Mouse (Mus musculus) thymus, adult 2 months (tissue): ENCODE measurements around the gene Rnf222. TPM values are rescaled to one million over a fixed set of nuclear protein-coding genes. Genes with fewer than 3 reads are reported as not detected.

Experiments used
- DNase-seq: peaks from one replicate; pipeline ENCODE4 v3.0.0; 2021
- H3K27ac ChIP-seq: fragments of 200-500 bp; 2 replicates; pipeline ENCODE4 v1.5.1; 2012; ENCODE audit warnings: low read length, control low read depth; ENCODE audit not compliant: control insufficient read depth, insufficient read depth
- H3K27me3 ChIP-seq: fragments of 200-500 bp; 2 replicates; pipeline ENCODE4 v1.6.1; 2012; ENCODE audit warnings: mild to moderate bottlenecking, low read length, moderate library complexity, mixed read lengths; ENCODE audit not compliant: control insufficient read depth, insufficient read depth
- H3K36me3 ChIP-seq: fragments of 200-500 bp; 2 replicates; pipeline ENCODE4 v1.6.1; 2012; ENCODE audit warnings: mild to moderate bottlenecking, low read length, moderate library complexity; ENCODE audit not compliant: control insufficient read depth, insufficient read depth
- H3K4me1 ChIP-seq: fragments of 200-500 bp; replicated peaks from 2 replicates; pipeline ENCODE4 v1.6.1; 2012; ENCODE audit warnings: low read length; ENCODE audit not compliant: control insufficient read depth, insufficient read depth
- H3K4me3 ChIP-seq: fragments of 200-500 bp; 2 replicates; pipeline ENCODE4 v1.5.1; 2012; ENCODE audit warnings: mild to moderate bottlenecking, low read length, control low read depth, moderate library complexity; ENCODE audit not compliant: control insufficient read depth, insufficient read depth
- CTCF ChIP-seq: fragments of 200-500 bp; IDR thresholded peaks from 2 replicates; pipeline ENCODE4 v1.5.1; 2012; ENCODE audit warnings: mild to moderate bottlenecking, control low read depth, low read length, moderate library complexity, borderline replicate concordance; ENCODE audit not compliant: control insufficient read depth, poor library complexity, insufficient read depth; ENCODE audit errors: extremely low read depth
- POLR2A ChIP-seq: fragments of 200-500 bp; IDR thresholded peaks from 2 replicates; pipeline ENCODE4 v1.6.1; 2012; ENCODE audit warnings: mild to moderate bottlenecking, low read length, control low read depth, moderate library complexity; ENCODE audit not compliant: control insufficient read depth, poor library complexity, insufficient read depth; ENCODE audit errors: extremely low read depth
- WGBS: fragments of 180-500 bp; shearing (Covaris S2); methylation state at CpG from one replicate; pipeline ENCODE4 v1.1.7; 2018; 5-methylcytosine and 5-hydroxymethylcytosine counted together
- polyA plus RNA-seq: library from polyadenylated mRNA; depleted of rRNA; stranded (reverse); fragments of >200 nt; gene quantifications from 2 replicates; pipeline ENCODE4 v1.2.3, GENCODE M21; 2012

The Rnf222 gene
- polyA plus RNA-seq, 1 experiment: 0.04 TPM

GRCm38 (mm10) chr11:68886091-68886490, 2.3 kb upstream of the Rnf222 start:
- no peak overlapping the region for H3K27ac ChIP-seq
- no peaks in the 10 kb centered on the region for H3K27me3 ChIP-seq
- H3K36me3 ChIP-seq: no peaks in the 10 kb centered on the region
- DNase-seq: no peak
- H3K4me3 ChIP-seq: no peak overlapping the region
- TF ChIP-seq POLR2A (no peak), CTCF (no peak)
- H3K4me1 ChIP-seq: no peaks in the 10 kb centered on the region
- 93% methylated on average over 5 of the region's 5 CpGs for WGBS

- 76% methylated on average over 2 of the region's 2 CpGs for WGBS
- Histone ChIP-seq H3K4me1 (peaks cover 2% of the 10 kb centered on the region; the same call in 1 of the 2 replicates), H3K4me3 (no peak overlapping the region), H3K27me3 (no peaks in the 10 kb centered on the region), H3K27ac (no peak overlapping the region), H3K36me3 (no peaks in the 10 kb centered on the region)
- DNase-seq: no peak
- TF ChIP-seq POLR2A (no peak), CTCF (no peak)
Measured at GRCm38 (mm10) chr11:68888653-68889052, 300 bp downstream of the Rnf222 start.

- Histone ChIP-seq H3K4me1 (peaks cover 13% of the 10 kb centered on the region), H3K27ac (no peak overlapping the region), H3K36me3 (no peaks in the 10 kb centered on the region), H3K27me3 (no peaks in the 10 kb centered on the region), H3K4me3 (no peak overlapping the region)
- TF ChIP-seq CTCF: no peak
- no peak for TF ChIP-seq POLR2A
- DNase-seq: no peak
- WGBS: 4% methylated on average over 2 of the region's 2 CpGs
Measured at GRCm38 (mm10) chr11:68890625-68891024, 2.3 kb downstream of the Rnf222 start.

GRCm38 (mm10) chr11:68891823-68892222, 3.5 kb downstream of the Rnf222 start:
- no peak overlapping the region for H3K27ac ChIP-seq
- TF ChIP-seq POLR2A: no peak
- TF ChIP-seq CTCF: no peak
- H3K36me3 ChIP-seq: no peaks in the 10 kb centered on the region
- no peaks in the 10 kb centered on the region for H3K27me3 ChIP-seq
- WGBS: 90% methylated on average over 5 of the region's 5 CpGs
- DNase-seq: no peak
- no peak overlapping the region for H3K4me3 ChIP-seq
- H3K4me1 ChIP-seq: peaks cover 13% of the 10 kb centered on the region

GRCm38 (mm10) chr11:68892233-68892832, 4.0 kb downstream of the Rnf222 start:
- no peak for TF ChIP-seq POLR2A
- TF ChIP-seq CTCF: no peak
- no peak overlapping the region for H3K4me3 ChIP-seq
- no peak for DNase-seq
- no peaks in the 10 kb centered on the region for H3K36me3 ChIP-seq
- H3K27me3 ChIP-seq: no peaks in the 10 kb centered on the region
- 89% methylated on average over 15 of the region's 15 CpGs for WGBS
- peaks cover 13% of the 10 kb centered on the region for H3K4me1 ChIP-seq
- no peak overlapping the region for H3K27ac ChIP-seq

GRCm38 (mm10) chr11:68893911-68894464, 5.6 kb downstream of the Rnf222 start:
- no peak overlapping the region; the same call in 1 of the 2 replicates for H3K27ac ChIP-seq
- no peaks in the 10 kb centered on the region for H3K36me3 ChIP-seq
- H3K4me1 ChIP-seq: peaks cover 13% of the 10 kb centered on the region
- no peaks in the 10 kb centered on the region for H3K27me3 ChIP-seq
- 59% methylated on average over 12 of the region's 12 CpGs for WGBS
- TF ChIP-seq CTCF (no peak), POLR2A (no peak)
- H3K4me3 ChIP-seq: no peak overlapping the region
- DNase-seq: no peak

GRCm38 (mm10) chr11:68896247-68896646, 7.9 kb downstream of the Rnf222 start:
- H3K27ac ChIP-seq: no peak overlapping the region
- DNase-seq: no peak
- no peak overlapping the region for H3K4me3 ChIP-seq
- no peaks in the 10 kb centered on the region for H3K27me3 ChIP-seq
- no peaks in the 10 kb centered on the region for H3K36me3 ChIP-seq
- TF ChIP-seq CTCF (no peak), POLR2A (no peak)
- over 99% methylated on average over 5 of the region's 5 CpGs for WGBS
- H3K4me1 ChIP-seq: peaks cover 18% of the 10 kb centered on the region
